Mouse (Mus musculus) thymus, adult 18-20 months (tissue): ENCODE measurements around the gene Scly.

ENCODE experiments used
- DNase-seq, 2 experiments: peaks; one replicate each; pipeline ENCODE4 v3.0.0; 2022; ENCODE audit warnings: mixed read lengths in 2 of 2

Scly gene

GRCm38 (mm10) chr1:91365816-91366214 lies 67.7 kb downstream of the Scly start:
- no peak for DNase-seq

DNA sequence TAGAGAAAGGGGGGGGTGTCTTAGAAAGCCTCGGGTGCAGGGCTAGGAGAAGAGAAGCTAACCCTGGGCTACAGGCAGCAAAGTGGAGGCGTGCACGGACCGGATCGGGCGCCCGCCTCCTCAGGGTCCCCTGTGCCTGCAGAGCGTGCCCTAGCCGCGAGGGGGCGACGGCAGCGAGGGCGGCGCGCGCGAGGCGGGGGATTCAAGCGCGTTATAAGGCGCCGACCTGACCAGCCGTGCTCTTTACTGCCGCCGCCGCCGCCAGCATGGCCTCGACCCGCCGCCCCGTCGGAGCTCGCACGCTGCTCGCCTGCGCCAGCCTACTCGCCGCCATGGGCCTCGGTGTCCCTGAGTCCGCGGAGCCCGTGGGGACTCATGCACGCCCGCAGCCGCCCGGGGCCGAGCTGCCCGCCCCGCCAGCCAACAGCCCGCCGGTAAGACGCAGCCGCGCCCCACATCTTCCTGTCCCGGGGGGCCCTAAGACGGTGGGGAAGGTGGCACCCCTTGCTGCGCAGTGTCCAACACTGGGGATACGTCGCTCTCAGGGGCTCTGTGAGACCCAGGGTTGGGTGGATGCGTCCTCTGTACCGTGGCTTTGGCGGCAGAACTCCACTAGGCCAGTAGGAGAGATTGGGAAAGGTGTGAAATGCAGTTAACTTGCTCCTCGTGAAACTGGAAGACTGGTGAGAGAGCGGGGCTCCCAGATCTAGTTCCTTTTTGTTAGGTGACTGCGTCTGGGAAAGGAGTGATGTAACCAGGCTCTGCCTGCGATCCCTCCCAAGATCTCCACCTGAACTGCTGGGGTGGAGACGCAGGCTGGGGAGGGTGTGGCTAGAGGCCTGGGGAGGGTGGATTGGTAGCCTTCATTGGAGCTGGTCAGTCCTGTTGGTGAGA lies 68.3 kb downstream of the Scly start, which contains the start of gene Erfe:
Erfe (plus strand) TSS at position 216 of the 894 bp plus-strand sequence.
- DNase-seq = peak; percentile 45 to 48

- DNase-seq = no peak
These were observed 69.2 kb downstream of the Scly start for GRCm38 (mm10) chr1:91367295-91367694.

DNA sequence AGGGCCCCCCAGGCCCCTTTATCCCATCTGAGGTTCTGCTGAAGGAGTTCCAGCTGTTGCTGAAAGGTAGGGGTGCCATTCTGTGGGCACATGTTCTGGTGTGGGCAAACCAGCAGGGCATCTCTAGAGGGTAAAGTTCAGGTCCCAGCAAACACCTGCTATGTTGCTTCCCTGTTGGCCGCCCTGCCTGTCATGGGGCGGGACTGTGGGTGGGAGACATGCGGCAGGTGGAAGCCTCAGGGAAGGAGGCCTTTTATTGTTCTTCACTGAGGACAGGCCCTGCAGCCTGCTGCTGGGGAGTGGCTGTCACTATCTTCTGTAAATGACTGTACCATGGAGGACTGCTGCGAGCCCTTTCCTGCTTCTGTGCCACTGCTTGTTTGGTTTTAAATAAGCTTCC lies 71.3 kb downstream of the Scly start:
- no peak for DNase-seq

GRCm38 (mm10) chr1:91370055-91370454 lies 71.9 kb downstream of the Scly start:
- DNase-seq = no peak
